Mouse (Mus musculus) hindbrain, embryonic 13.5 days (tissue): ENCODE measurements around the gene Mrps33. TPM values are rescaled to one million over a fixed set of nuclear protein-coding genes. Genes with fewer than 3 reads are reported as not detected.

Experiments
- ATAC-seq: fragments of 200-750 bp; cut with Nextera tagmentation; 2 replicates; pipeline ENCODE4 v1.8.0; 2017; ENCODE audit warnings: moderate TSS enrichment; ENCODE audit not compliant: low FRiP score
- H3K27ac ChIP-seq: fragments of 300-500 bp; sonication (generic); 2 replicates; pipeline ENCODE4 v1.5.1; 2015; ENCODE audit warnings: inconsistent platforms, mild to moderate bottlenecking, moderate library complexity
- H3K27me3 ChIP-seq: fragments of 300-500 bp; sonication (generic); 2 replicates; pipeline ENCODE4 v1.6.1; 2015; ENCODE audit warnings: mild to moderate bottlenecking, inconsistent platforms
- H3K36me3 ChIP-seq: fragments of 300-500 bp; sonication (generic); 2 replicates; pipeline ENCODE4 v1.6.1; 2015; ENCODE audit warnings: mild to moderate bottlenecking, inconsistent platforms
- H3K4me1 ChIP-seq: fragments of 300-500 bp; sonication (generic); replicated peaks from 2 replicates; pipeline ENCODE4 v1.6.1; 2015; ENCODE audit warnings: inconsistent platforms
- H3K4me2 ChIP-seq: fragments of 300-500 bp; sonication (generic); 2 replicates; pipeline ENCODE4 v1.6.1; 2015; ENCODE audit warnings: inconsistent platforms, mild to moderate bottlenecking, moderate library complexity
- H3K4me3 ChIP-seq: fragments of 300-500 bp; sonication (generic); 2 replicates; pipeline ENCODE4 v1.5.1; 2015; ENCODE audit warnings: mild to moderate bottlenecking, inconsistent platforms
- H3K9ac ChIP-seq: fragments of 300-500 bp; sonication (generic); 2 replicates; pipeline ENCODE4 v1.6.1; 2015; ENCODE audit warnings: mild to moderate bottlenecking, inconsistent platforms
- H3K9me3 ChIP-seq: fragments of 300-500 bp; sonication (generic); 2 replicates; pipeline ENCODE4 v1.6.1; 2016; ENCODE audit warnings: inconsistent platforms
- WGBS: fragments of 180-500 bp; shearing (Covaris S2); methylation state at CpG from one replicate; pipeline ENCODE4 v1.1.7; 2015; 5-methylcytosine and 5-hydroxymethylcytosine counted together
- polyA plus RNA-seq: library from polyadenylated mRNA; unstranded; fragments of >200 nt; fragmentation: Nextera tagmentation; extraction: Ambion mirVana; gene quantifications from 2 replicates; pipeline ENCODE4 v1.2.1, GENCODE M21; 2015

The Mrps33 gene
- polyA plus RNA-seq, 1 experiment from 2014 or later, result 222 TPM

- H3K27me3 ChIP-seq, result no peaks in the 10 kb centered on the region
- no peak overlapping the region for H3K9ac ChIP-seq
- WGBS, result 69% methylated on average over 2 of the region's 2 CpGs
- no peaks in the 10 kb centered on the region for H3K9me3 ChIP-seq
- H3K4me2 ChIP-seq, result no peak overlapping the region
- H3K4me1 ChIP-seq, result no peaks in the 10 kb centered on the region
- no peak overlapping the region for H3K4me3 ChIP-seq
- H3K36me3 ChIP-seq, result peaks cover 19% of the 10 kb centered on the region
- H3K27ac ChIP-seq, result no peak overlapping the region
- no peak for ATAC-seq
Measured at GRCm38 (mm10) chr6:39797076-39797475, 13.7 kb downstream of the Mrps33 start.

GRCm38 (mm10) chr6:39796150-39796549 lies 14.6 kb downstream of the Mrps33 start:
- Histone ChIP-seq H3K4me1 (no peaks in the 10 kb centered on the region), H3K4me3 (no peak overlapping the region), H3K4me2 (no peak overlapping the region), H3K27me3 (no peaks in the 10 kb centered on the region), H3K27ac (no peak overlapping the region), H3K36me3 (peaks cover 14% of the 10 kb centered on the region), H3K9me3 (no peaks in the 10 kb centered on the region), H3K9ac (no peak overlapping the region)
- ATAC-seq, result no peak
- WGBS, result 82% methylated on average over 1 of the region's 1 CpGs

- 60% methylated on average over 5 of the region's 5 CpGs for WGBS
- H3K9ac ChIP-seq, result no peak overlapping the region
- ATAC-seq, result no peak
- H3K36me3 ChIP-seq, result no peaks in the 10 kb centered on the region
- H3K27ac ChIP-seq, result no peak overlapping the region
- no peaks in the 10 kb centered on the region for H3K9me3 ChIP-seq
- H3K27me3 ChIP-seq, result no peaks in the 10 kb centered on the region
- H3K4me1 ChIP-seq, result peaks cover 7% of the 10 kb centered on the region
- no peak overlapping the region for H3K4me3 ChIP-seq
- H3K4me2 ChIP-seq, result no peak overlapping the region
Measured at GRCm38 (mm10) chr6:39791806-39792205, 19.0 kb downstream of the Mrps33 start.

GRCm38 (mm10) chr6:39788408-39788807 lies 22.4 kb downstream of the Mrps33 start:
- Histone ChIP-seq H3K9me3 (no peaks in the 10 kb centered on the region), H3K27me3 (no peaks in the 10 kb centered on the region), H3K27ac (no peak overlapping the region), H3K4me1 (peaks cover 7% of the 10 kb centered on the region), H3K4me3 (no peak overlapping the region), H3K36me3 (no peaks in the 10 kb centered on the region), H3K9ac (no peak overlapping the region), H3K4me2 (no peak overlapping the region)
- no peak for ATAC-seq

GRCm38 (mm10) chr6:39787783-39788182 lies 23.0 kb downstream of the Mrps33 start:
- 0 out of 2 replicates have a peak overlapping the region, but pooled peaks have one; percentile 4 for H3K4me2 ChIP-seq
- H3K4me3 ChIP-seq, result no peak overlapping the region
- WGBS, result 14% methylated on average over 9 of the region's 9 CpGs
- peaks cover 7% of the 10 kb centered on the region for H3K4me1 ChIP-seq
- no peaks in the 10 kb centered on the region for H3K36me3 ChIP-seq
- H3K27me3 ChIP-seq, result no peaks in the 10 kb centered on the region
- ATAC-seq, result 0 out of 2 replicates have a peak, but pooled peaks have one; percentile 28
- H3K9me3 ChIP-seq, result no peaks in the 10 kb centered on the region
- H3K27ac ChIP-seq, result no peak overlapping the region
- H3K9ac ChIP-seq, result no peak overlapping the region; the same call in 1 of the 2 replicates

GRCm38 (mm10) chr6:39785944-39786343 lies 24.8 kb downstream of the Mrps33 start:
- Histone ChIP-seq H3K9me3 (no peaks in the 10 kb centered on the region), H3K4me1 (peaks cover 17% of the 10 kb centered on the region), H3K27ac (no peak overlapping the region), H3K4me3 (no peak overlapping the region), H3K27me3 (no peaks in the 10 kb centered on the region), H3K36me3 (no peaks in the 10 kb centered on the region), H3K9ac (no peak overlapping the region), H3K4me2 (no peak overlapping the region)
- WGBS, result 81% methylated on average over 5 of the region's 5 CpGs
- no peak for ATAC-seq

GRCm38 (mm10) chr6:39783521-39783920 lies 27.3 kb downstream of the Mrps33 start:
- Histone ChIP-seq H3K4me3 (no peak overlapping the region), H3K4me1 (peaks cover 20% of the 10 kb centered on the region), H3K4me2 (no peak overlapping the region), H3K27me3 (no peaks in the 10 kb centered on the region), H3K36me3 (no peaks in the 10 kb centered on the region), H3K9me3 (no peaks in the 10 kb centered on the region), H3K9ac (no peak overlapping the region), H3K27ac (no peak overlapping the region)
- no peak for ATAC-seq
- WGBS, result 69% methylated on average over 7 of the region's 7 CpGs

- ATAC-seq, result no peak
- Histone ChIP-seq H3K4me1 (peaks cover 15% of the 10 kb centered on the region), H3K27me3 (no peaks in the 10 kb centered on the region), H3K9me3 (no peaks in the 10 kb centered on the region), H3K9ac (no peak overlapping the region), H3K4me2 (no peak overlapping the region), H3K4me3 (no peak overlapping the region), H3K36me3 (no peaks in the 10 kb centered on the region), H3K27ac (no peak overlapping the region)
- 26% methylated on average over 3 of the region's 3 CpGs for WGBS
Measured at GRCm38 (mm10) chr6:39782618-39783017, 28.2 kb downstream of the Mrps33 start.

- no peak overlapping the region for H3K27ac ChIP-seq
- no peaks in the 10 kb centered on the region for H3K9me3 ChIP-seq
- H3K27me3 ChIP-seq, result no peaks in the 10 kb centered on the region
- WGBS, result 65% methylated on average over 17 of the region's 17 CpGs
- H3K4me3 ChIP-seq, result no peak overlapping the region
- ATAC-seq, result no peak
- no peaks in the 10 kb centered on the region for H3K36me3 ChIP-seq
- 0 out of 2 replicates have a peak overlapping the region, but pooled peaks have one; percentile 56 for H3K9ac ChIP-seq
- peaks cover 14% of the 10 kb centered on the region for H3K4me1 ChIP-seq
- peak overlapping the region; percentile 51; the same call in 1 of the 2 replicates for H3K4me2 ChIP-seq
Measured at GRCm38 (mm10) chr6:39781766-39782530, 28.8 kb downstream of the Mrps33 start.

- WGBS, result 2% methylated on average over 18 of the region's 18 CpGs
- Histone ChIP-seq H3K4me2 (peak overlapping the region; percentile 51), H3K27me3 (no peaks in the 10 kb centered on the region), H3K36me3 (no peaks in the 10 kb centered on the region), H3K27ac (0 out of 2 replicates have a peak overlapping the region, but pooled peaks have one; percentile 3), H3K9ac (peak overlapping the region; percentile 56), H3K9me3 (no peaks in the 10 kb centered on the region), H3K4me3 (peak overlapping the region; percentile 16), H3K4me1 (peaks cover 14% of the 10 kb centered on the region)
- ATAC-seq, result peak; percentile 63; the same call in 1 of the 2 replicates
Measured at GRCm38 (mm10) chr6:39780857-39781666, 29.7 kb downstream of the Mrps33 start.

- 84% methylated on average over 1 of the region's 1 CpGs for WGBS
- ATAC-seq, result no peak
- H3K4me3 ChIP-seq, result no peak overlapping the region
- H3K36me3 ChIP-seq, result no peaks in the 10 kb centered on the region
- peaks cover 14% of the 10 kb centered on the region for H3K4me1 ChIP-seq
- H3K27me3 ChIP-seq, result no peaks in the 10 kb centered on the region
- no peak overlapping the region for H3K27ac ChIP-seq
- H3K9ac ChIP-seq, result no peak overlapping the region
- no peak overlapping the region for H3K4me2 ChIP-seq
- H3K9me3 ChIP-seq, result no peaks in the 10 kb centered on the region
Measured at GRCm38 (mm10) chr6:39778506-39778905, 32.3 kb downstream of the Mrps33 start.

- ATAC-seq, result no peak
- Histone ChIP-seq H3K9me3 (no peaks in the 10 kb centered on the region), H3K36me3 (no peaks in the 10 kb centered on the region), H3K4me1 (peaks cover 6% of the 10 kb centered on the region), H3K27ac (no peak overlapping the region), H3K4me2 (no peak overlapping the region), H3K4me3 (no peak overlapping the region), H3K9ac (no peak overlapping the region), H3K27me3 (no peaks in the 10 kb centered on the region)
- WGBS, result 90% methylated on average over 6 of the region's 6 CpGs
Measured at GRCm38 (mm10) chr6:39776275-39776674, 34.5 kb downstream of the Mrps33 start.
